Mouse (Mus musculus) intestine, embryonic 15.5 days (tissue): ENCODE data around the gene Morf4l1. TPM values are rescaled to one million over a fixed set of nuclear protein-coding genes. Genes with fewer than 3 reads are reported as not detected.
"Not testable (repeated sequence)": the region's sequence is repeated elsewhere in the genome, so short reads cannot be mapped to it uniquely, and the experiment has no call there.

Experiments
- ATAC-seq: fragments of 200-750 bp; cut with Nextera tagmentation; 2 replicates; pipeline ENCODE4 v1.8.0; 2017; ENCODE audit warnings: moderate TSS enrichment, moderate library complexity
- H3K27ac ChIP-seq: fragments of 300-500 bp; sonication (generic); 2 replicates; pipeline ENCODE4 v1.5.1; 2015; ENCODE audit warnings: mild to moderate bottlenecking, inconsistent platforms
- H3K27me3 ChIP-seq: fragments of 300-500 bp; sonication (generic); replicated peaks from 2 replicates; pipeline ENCODE4 v1.6.1; 2015; ENCODE audit warnings: inconsistent platforms
- H3K36me3 ChIP-seq: fragments of 300-500 bp; sonication (generic); 2 replicates; pipeline ENCODE4 v1.6.1; 2015; ENCODE audit warnings: inconsistent platforms
- H3K4me1 ChIP-seq: fragments of 300-500 bp; sonication (generic); replicated peaks from 2 replicates; pipeline ENCODE4 v1.6.1; 2015; ENCODE audit warnings: inconsistent platforms
- H3K4me2 ChIP-seq: fragments of 300-500 bp; sonication (generic); replicated peaks from 2 replicates; pipeline ENCODE4 v1.6.1; 2015; ENCODE audit warnings: mild to moderate bottlenecking, inconsistent platforms
- H3K4me3 ChIP-seq: fragments of 300-500 bp; sonication (generic); replicated peaks from 2 replicates; pipeline ENCODE4 v1.5.1; 2015; ENCODE audit warnings: inconsistent platforms
- H3K9ac ChIP-seq: fragments of 300-500 bp; sonication (generic); 2 replicates; pipeline ENCODE4 v1.6.1; 2015; ENCODE audit warnings: inconsistent platforms
- H3K9me3 ChIP-seq: fragments of 300-500 bp; sonication (generic); 2 replicates; pipeline ENCODE4 v1.6.1; 2016; ENCODE audit warnings: inconsistent platforms
- WGBS: fragments of 180-500 bp; shearing (Covaris S2); methylation state at CpG from one replicate; pipeline ENCODE4 v1.1.7; 2015; 5-methylcytosine and 5-hydroxymethylcytosine counted together
- polyA plus RNA-seq: library from polyadenylated mRNA; unstranded; fragments of >200 nt; fragmentation: Nextera tagmentation; extraction: Ambion mirVana; gene quantifications from 2 replicates; pipeline ENCODE4 v1.2.1, GENCODE M21; 2015

The Morf4l1 gene
- polyA plus RNA-seq, 1 experiment from 2014 or later, result 344 TPM

DNA sequence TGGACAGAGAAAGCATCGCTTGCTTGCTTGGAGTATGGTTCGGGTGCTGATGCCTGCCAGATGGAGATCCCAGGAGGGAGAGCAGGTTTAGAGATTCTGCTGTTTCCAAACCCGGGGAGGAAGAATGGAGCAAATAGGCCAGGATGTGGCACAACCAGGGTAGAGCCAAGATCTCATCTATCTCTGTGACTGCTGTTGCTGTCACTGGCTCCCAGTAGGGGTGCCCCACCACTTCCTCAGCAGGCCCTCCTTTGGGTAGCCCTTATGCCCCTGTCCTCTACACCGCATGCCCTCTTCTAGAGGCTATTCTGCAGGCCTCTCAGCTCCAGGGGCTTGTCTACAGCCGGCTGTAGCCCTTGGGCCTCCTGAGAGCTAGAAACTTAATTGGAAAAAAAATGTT lies 38.4 kb downstream of the Morf4l1 start:
- no peak overlapping the region for H3K9ac ChIP-seq
- 84% methylated on average over 5 of the region's 5 CpGs for WGBS
- no peak overlapping the region for H3K27ac ChIP-seq
- ATAC-seq, result no peak
- H3K4me3 ChIP-seq, result no peak overlapping the region
- no peaks in the 10 kb centered on the region for H3K36me3 ChIP-seq
- no peaks in the 10 kb centered on the region for H3K9me3 ChIP-seq
- no peak overlapping the region for H3K4me2 ChIP-seq
- no peaks in the 10 kb centered on the region for H3K27me3 ChIP-seq
- H3K4me1 ChIP-seq, result no peaks in the 10 kb centered on the region

DNA sequence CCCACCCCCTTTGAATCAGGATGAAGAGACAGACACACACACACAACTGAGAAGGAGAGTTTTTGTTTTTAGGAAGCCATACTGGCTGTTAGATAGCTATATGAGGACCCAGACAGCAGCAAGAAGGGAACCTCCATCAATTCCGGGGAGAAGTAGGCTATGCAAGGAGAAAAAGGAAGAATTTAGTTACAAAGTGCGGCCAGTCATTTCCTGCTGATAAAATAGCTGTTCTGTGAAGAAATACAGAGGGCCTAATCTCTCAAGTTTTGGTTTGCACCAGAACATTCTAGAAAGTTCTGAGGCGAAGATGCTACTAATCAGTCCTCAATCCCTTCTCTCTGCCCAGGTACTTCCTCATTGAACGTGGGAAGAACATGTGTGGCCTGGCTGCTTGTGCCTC lies 39.2 kb downstream of the Morf4l1 start:
- no peak for ATAC-seq
- 80% methylated on average over 4 of the region's 4 CpGs for WGBS

DNA sequence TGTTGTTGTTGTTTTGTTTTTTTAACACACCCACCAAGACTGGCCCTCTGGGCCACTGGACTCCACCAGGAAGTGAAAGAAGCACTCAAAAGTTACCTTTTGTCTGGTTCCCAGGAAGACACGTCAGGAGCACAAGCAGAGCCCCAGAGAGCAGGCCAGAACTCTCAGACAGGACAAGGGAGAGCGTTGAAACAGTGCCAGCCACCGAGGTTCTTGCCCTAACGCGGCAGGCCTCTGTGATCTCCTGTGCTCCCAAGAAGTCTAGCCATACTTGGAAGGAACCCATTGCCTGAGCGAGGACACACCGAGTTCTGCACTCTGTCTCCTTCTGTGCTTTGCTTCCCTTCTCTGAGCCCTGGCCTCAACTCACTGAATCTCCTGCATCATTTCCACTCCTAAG lies 44.4 kb downstream of the Morf4l1 start:
- H3K4me2 ChIP-seq, result no peak overlapping the region
- H3K9me3 ChIP-seq, result no peaks in the 10 kb centered on the region
- H3K27ac ChIP-seq, result no peak overlapping the region
- WGBS, result 81% methylated on average over 7 of the region's 7 CpGs
- H3K4me1 ChIP-seq, result peaks cover 8% of the 10 kb centered on the region; the same call in 1 of the 2 replicates
- no peak overlapping the region for H3K9ac ChIP-seq
- H3K36me3 ChIP-seq, result no peaks in the 10 kb centered on the region
- no peaks in the 10 kb centered on the region for H3K27me3 ChIP-seq
- H3K4me3 ChIP-seq, result no peak overlapping the region
- ATAC-seq, result no peak

More for the DNA sequence above, 39.2 kb downstream of the Morf4l1 start:
- Histone ChIP-seq H3K27me3 (no peaks in the 10 kb centered on the region), H3K4me1 (no peaks in the 10 kb centered on the region), H3K4me3 (no peak overlapping the region), H3K27ac (no peak overlapping the region), H3K9ac (no peak overlapping the region), H3K4me2 (no peak overlapping the region), H3K9me3 (no peaks in the 10 kb centered on the region), H3K36me3 (no peaks in the 10 kb centered on the region)

GRCm38 (mm10) chr9:90069485-90069884 lies 45.1 kb downstream of the Morf4l1 start:
- no peak overlapping the region for H3K27ac ChIP-seq

GRCm38 (mm10) chr9:90068786-90069185 lies 45.8 kb downstream of the Morf4l1 start:
- Histone ChIP-seq H3K4me3 (no peak overlapping the region), H3K36me3 (no peaks in the 10 kb centered on the region), H3K27ac (no peak overlapping the region), H3K9ac (no peak overlapping the region), H3K9me3 (no peaks in the 10 kb centered on the region), H3K4me2 (no peak overlapping the region), H3K27me3 (no peaks in the 10 kb centered on the region), H3K4me1 (peaks cover 8% of the 10 kb centered on the region; the same call in 1 of the 2 replicates)
- ATAC-seq, result peak; percentile 25; the same call in 1 of the 2 replicates
- WGBS, result 78% methylated on average over 6 of the region's 6 CpGs

More at GRCm38 (mm10) chr9:90069485-90069884, 45.1 kb downstream of the Morf4l1 start:
- no peaks in the 10 kb centered on the region for H3K27me3 ChIP-seq
- H3K36me3 ChIP-seq, result no peaks in the 10 kb centered on the region
- H3K4me3 ChIP-seq, result no peak overlapping the region
- peaks cover 8% of the 10 kb centered on the region; the same call in 1 of the 2 replicates for H3K4me1 ChIP-seq
- no peaks in the 10 kb centered on the region for H3K9me3 ChIP-seq
- ATAC-seq, result peak; percentile 91
- H3K4me2 ChIP-seq, result no peak overlapping the region
- no peak overlapping the region for H3K9ac ChIP-seq
- 51% methylated on average over 7 of the region's 7 CpGs for WGBS

- H3K4me1 ChIP-seq, result peaks cover 8% of the 10 kb centered on the region; the same call in 1 of the 2 replicates
- WGBS, result 74% methylated on average over 2 of the region's 2 CpGs
- no peaks in the 10 kb centered on the region for H3K36me3 ChIP-seq
- H3K9ac ChIP-seq, result no peak overlapping the region
- no peak overlapping the region for H3K4me2 ChIP-seq
- no peak overlapping the region for H3K4me3 ChIP-seq
- no peaks in the 10 kb centered on the region for H3K9me3 ChIP-seq
- no peak overlapping the region for H3K27ac ChIP-seq
- ATAC-seq, result no peak
- H3K27me3 ChIP-seq, result no peaks in the 10 kb centered on the region
These were observed 47.2 kb downstream of the Morf4l1 start for GRCm38 (mm10) chr9:90067341-90067740.

DNA sequence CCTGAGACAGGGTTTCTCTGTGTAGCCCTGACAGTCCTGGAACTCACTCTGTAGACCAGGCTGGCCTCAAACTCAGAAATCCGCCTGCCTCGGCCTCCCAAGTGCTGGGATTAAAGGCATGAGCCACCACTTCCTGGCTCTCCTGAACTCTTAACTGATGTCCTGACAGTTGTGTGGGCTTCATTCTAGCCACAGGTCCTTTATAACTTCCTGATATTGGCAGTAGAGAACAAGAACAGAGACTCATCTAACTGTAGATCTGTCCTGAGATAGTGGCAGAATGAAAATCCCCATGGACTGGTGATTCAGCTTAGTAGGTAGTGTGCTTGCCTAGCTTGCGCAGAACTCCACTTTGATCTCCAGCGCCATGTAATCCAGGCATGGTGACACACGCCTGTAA lies 53.6 kb downstream of the Morf4l1 start:
- H3K9ac ChIP-seq, H3K4me2 ChIP-seq, H3K27ac ChIP-seq, H3K4me3 ChIP-seq, H3K4me1 ChIP-seq, ATAC-seq, H3K9me3 ChIP-seq, H3K36me3 ChIP-seq, H3K27me3 ChIP-seq: not testable (repeated sequence)
- WGBS, result 94% methylated on average over 5 of the region's 5 CpGs

GRCm38 (mm10) chr9:90060574-90060875 lies 54.0 kb downstream of the Morf4l1 start:
- ATAC-seq, result no peak
- Histone ChIP-seq H3K36me3 (no peaks in the 10 kb centered on the region), H3K4me1 (no peaks in the 10 kb centered on the region), H3K9me3 (no peaks in the 10 kb centered on the region), H3K4me2 (no peak overlapping the region), H3K27ac (no peak overlapping the region), H3K27me3 (no peaks in the 10 kb centered on the region), H3K9ac (no peak overlapping the region), H3K4me3 (no peak overlapping the region)
- 85% methylated on average over 2 of the region's 2 CpGs for WGBS

GRCm38 (mm10) chr9:90059828-90060573 lies 54.6 kb downstream of the Morf4l1 start:
- no peak for ATAC-seq
- H3K27me3 ChIP-seq, result no peaks in the 10 kb centered on the region
- H3K4me3 ChIP-seq, result no peak overlapping the region
- 75% methylated on average over 9 of the region's 9 CpGs for WGBS
- no peaks in the 10 kb centered on the region for H3K4me1 ChIP-seq
- no peaks in the 10 kb centered on the region for H3K36me3 ChIP-seq
- no peak overlapping the region for H3K4me2 ChIP-seq
- H3K27ac ChIP-seq, result no peak overlapping the region
- no peaks in the 10 kb centered on the region for H3K9me3 ChIP-seq
- H3K9ac ChIP-seq, result no peak overlapping the region

DNA sequence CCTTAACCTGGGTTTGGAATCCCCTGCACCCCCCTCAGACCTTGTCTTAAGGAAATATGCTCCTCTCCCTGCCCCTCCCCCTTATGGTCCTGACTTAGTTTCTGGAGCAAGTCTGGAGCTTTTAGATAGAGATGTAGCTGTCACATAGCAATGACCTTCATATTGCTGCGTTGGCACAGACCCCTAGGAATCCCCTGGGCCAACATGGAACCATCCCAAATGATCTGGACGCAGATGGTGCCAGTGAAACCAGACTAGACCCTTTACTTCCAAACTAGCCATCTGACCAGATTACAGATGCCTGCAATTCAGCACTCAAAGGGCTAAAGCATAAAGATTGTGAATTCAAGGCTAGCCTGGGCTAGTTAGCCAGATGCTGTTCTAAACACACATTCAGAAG lies 57.9 kb downstream of the Morf4l1 start:
- no peak overlapping the region for H3K27ac ChIP-seq
- H3K4me2 ChIP-seq, result no peak overlapping the region
- no peaks in the 10 kb centered on the region for H3K36me3 ChIP-seq
- 87% methylated on average over 2 of the region's 2 CpGs for WGBS
- H3K27me3 ChIP-seq, result no peaks in the 10 kb centered on the region
- H3K4me3 ChIP-seq, result no peak overlapping the region
- no peak overlapping the region for H3K9ac ChIP-seq
- no peak for ATAC-seq
- peaks cover 4% of the 10 kb centered on the region; the same call in 1 of the 2 replicates for H3K4me1 ChIP-seq
- H3K9me3 ChIP-seq, result no peaks in the 10 kb centered on the region

- Histone ChIP-seq H3K27ac (no peak overlapping the region), H3K9me3 (no peaks in the 10 kb centered on the region), H3K4me1 (peaks cover 4% of the 10 kb centered on the region; the same call in 1 of the 2 replicates), H3K4me3 (no peak overlapping the region), H3K4me2 (no peak overlapping the region), H3K27me3 (no peaks in the 10 kb centered on the region), H3K9ac (no peak overlapping the region), H3K36me3 (no peaks in the 10 kb centered on the region)
- 80% methylated on average over 3 of the region's 3 CpGs for WGBS
- no peak for ATAC-seq
These were observed 58.7 kb downstream of the Morf4l1 start for GRCm38 (mm10) chr9:90055911-90056310.

DNA sequence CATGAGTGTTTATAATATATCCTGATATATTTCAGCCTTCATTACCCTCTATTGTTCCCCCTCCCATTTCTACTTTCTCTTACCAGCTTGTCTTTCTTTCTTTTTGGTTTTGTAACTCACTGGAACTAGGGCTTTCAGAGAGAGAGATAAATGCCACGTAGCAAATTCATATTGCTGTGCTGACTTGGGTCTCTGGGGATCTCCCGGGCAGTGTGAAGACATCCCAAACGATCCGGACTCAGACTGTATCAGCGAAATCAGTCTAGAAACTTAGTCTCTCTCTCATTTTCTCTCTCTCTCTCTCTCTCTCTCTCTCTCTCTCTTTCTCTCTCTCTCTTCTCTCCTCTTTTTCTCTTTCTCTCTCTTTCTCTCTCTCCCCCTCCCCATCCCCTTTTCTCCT lies 59.2 kb downstream of the Morf4l1 start:
- no peaks in the 10 kb centered on the region for H3K9me3 ChIP-seq
- H3K27me3 ChIP-seq, result no peaks in the 10 kb centered on the region
- no peak overlapping the region for H3K9ac ChIP-seq
- H3K4me1 ChIP-seq, result peaks cover 4% of the 10 kb centered on the region; the same call in 1 of the 2 replicates
- peak overlapping the region; percentile 93 for H3K4me2 ChIP-seq
- no peak for ATAC-seq
- no peaks in the 10 kb centered on the region for H3K36me3 ChIP-seq
- 51% methylated on average over 5 of the region's 5 CpGs for WGBS
- no peak overlapping the region for H3K27ac ChIP-seq
- no peak overlapping the region for H3K4me3 ChIP-seq
